Mouse (Mus musculus) urinary bladder, postnatal 0 days (tissue): Measurements from ENCODE around the gene Rnf186. TPM values are rescaled to one million over a fixed set of nuclear protein-coding genes. Genes with fewer than 3 reads are reported as not detected.

Experiments
- polyA plus RNA-seq: library from polyadenylated mRNA; unstranded; fragments of >200 nt; fragmentation: Nextera tagmentation; extraction: Ambion mirVana; gene quantifications from 2 replicates; pipeline ENCODE4 v1.2.1, GENCODE M21; 2015

Rnf186 gene
- polyA plus RNA-seq, result 0.33 and 0.63 TPM in 2 replicates

DNA sequence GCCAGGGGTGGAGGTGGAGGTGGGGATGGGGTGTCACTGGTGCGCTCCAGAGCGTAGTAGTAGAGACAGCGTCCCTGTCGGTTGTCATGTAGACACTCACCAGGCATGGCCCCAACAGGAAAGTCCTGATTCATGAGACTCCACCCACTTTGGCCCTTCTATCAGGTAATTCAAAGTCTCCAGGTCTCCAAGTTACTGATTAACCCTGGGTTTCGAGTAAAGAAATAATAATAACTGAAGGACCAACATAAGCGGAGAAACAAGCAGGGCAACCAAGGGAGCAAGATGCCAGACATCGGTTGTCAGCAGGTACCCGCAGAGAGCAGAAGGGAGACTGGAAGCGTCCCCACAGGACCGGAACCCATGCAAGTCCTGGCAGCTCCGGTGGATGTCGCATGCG lies at the start of gene Rnf186:
Gene Rnf186, plus strand, starts transcription at position 247 of the 400 bp plus-strand sequence.

DNA sequence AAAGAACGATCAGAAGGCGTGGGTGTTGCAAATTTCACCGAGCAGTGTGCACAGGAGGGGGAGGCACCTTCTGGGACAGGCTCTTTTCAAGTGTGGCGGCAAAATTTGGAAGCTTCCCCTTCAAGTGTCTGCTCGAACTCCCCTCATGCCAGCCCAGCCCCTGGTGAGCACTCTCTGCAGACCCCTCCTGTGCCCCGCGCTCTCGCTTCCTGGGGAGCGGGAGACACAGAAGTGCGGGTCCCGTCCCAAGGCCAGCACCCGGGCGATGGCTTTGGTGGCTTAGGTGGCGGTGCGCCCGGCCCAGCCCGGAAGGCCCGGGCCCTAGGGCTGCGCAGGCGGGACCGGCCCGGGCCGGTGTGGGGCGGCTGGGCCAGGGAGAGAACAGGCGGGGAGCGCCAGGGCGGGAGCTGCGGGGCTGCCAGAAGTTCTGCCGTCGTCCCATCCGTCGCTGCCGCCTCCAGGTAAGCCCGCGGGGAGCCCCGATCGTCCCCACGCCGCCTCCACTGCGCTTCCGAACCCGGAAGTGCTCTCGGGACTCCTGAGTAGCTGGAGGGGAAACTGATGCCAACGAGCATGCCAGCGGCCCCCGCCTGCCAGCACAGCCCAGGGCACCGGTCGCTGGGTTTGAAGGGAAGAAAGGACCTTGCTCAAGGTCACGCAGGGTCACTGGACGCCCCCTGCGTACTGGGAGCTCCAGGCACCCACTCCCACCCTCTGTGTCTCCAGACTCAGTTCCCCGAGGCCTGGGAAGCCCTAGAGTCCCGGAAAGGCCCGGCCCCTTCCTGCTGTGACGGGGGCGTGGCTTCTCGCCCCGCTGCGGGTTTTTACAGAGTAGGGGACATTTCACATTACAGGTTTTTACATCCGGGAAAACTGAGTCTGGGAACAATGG lies 6.2 kb downstream of the Rnf186 start, which contains the start of gene Tmco4:
Gene Tmco4, plus strand, starts transcription at position 62 of the 892 bp plus-strand sequence.

Other genes with a start within 250 kb of the Rnf186 start
- gene Pla2g2c, start 242.3 kb upstream of the Rnf186 start, polyA plus RNA-seq, result not detected in 2 replicates
- gene Ubxn10, start 229.9 kb upstream of the Rnf186 start, polyA plus RNA-seq, result 0.16 and 0.19 TPM in 2 replicates
- not detected in 2 replicates for gene Pla2g2f, start 209.5 kb upstream of the Rnf186 start, polyA plus RNA-seq
- not detected in 2 replicates for gene Pla2g2d, start 191.4 kb upstream of the Rnf186 start, polyA plus RNA-seq
- gene Pla2g5, start 103.6 kb upstream of the Rnf186 start, polyA plus RNA-seq, result not detected in 2 replicates
- gene Gm13030, start 93.1 kb upstream of the Rnf186 start, polyA plus RNA-seq, result not detected in 2 replicates
- 0.28 and 1.3 TPM in 2 replicates for gene Pla2g2e, start 89.2 kb upstream of the Rnf186 start, polyA plus RNA-seq
- gene Otud3, start 53.2 kb upstream of the Rnf186 start, polyA plus RNA-seq, result 1.8 and 3.4 TPM in 2 replicates
- 17.6 and 18.9 TPM in 2 replicates for gene Tmco4, start 5.8 kb downstream of the Rnf186 start, polyA plus RNA-seq
- 0.05 TPM in 1 of 2 replicates, not detected in the other for gene Htr6, start 108.5 kb downstream of the Rnf186 start, polyA plus RNA-seq
- gene Nbl1, start 125.9 kb downstream of the Rnf186 start, polyA plus RNA-seq, result 101 and 105 TPM in 2 replicates
- gene Minos1, start 164.0 kb downstream of the Rnf186 start, polyA plus RNA-seq, result 455 and 505 TPM in 2 replicates
- gene Capzb, start 225.8 kb downstream of the Rnf186 start, polyA plus RNA-seq, result 432 and 489 TPM in 2 replicates